Mouse (Mus musculus) cerebellum, adult 2 months (tissue): ENCODE data around the gene Aldh1b1. TPM values are rescaled to one million over a fixed set of nuclear protein-coding genes. Genes with fewer than 3 reads are reported as not detected.
A peak's percentile ranks its signal among the peaks of the same experiment; 100 is the strongest.

Experiments used
- DNase-seq, 2 experiments: peaks; one replicate each; pipeline ENCODE4 v3.0.0; 2021
- H3K27ac ChIP-seq: fragments of 200-500 bp; 2 replicates; pipeline ENCODE4 v1.5.1; 2012; ENCODE audit warnings: low read length, control low read depth, inconsistent platforms; ENCODE audit not compliant: insufficient read depth
- H3K27me3 ChIP-seq: fragments of 200-500 bp; 2 replicates; pipeline ENCODE4 v1.6.1; 2012; ENCODE audit warnings: inconsistent platforms, mild to moderate bottlenecking, low read length, moderate library complexity; ENCODE audit not compliant: control insufficient read depth, insufficient read depth
- H3K4me1 ChIP-seq: fragments of 200-500 bp; 2 replicates; pipeline ENCODE4 v1.6.1; 2011; ENCODE audit warnings: low read length; ENCODE audit not compliant: control insufficient read depth, insufficient read depth
- H3K4me3 ChIP-seq: fragments of 200-500 bp; replicated peaks from 2 replicates; pipeline ENCODE3; 2011; ENCODE audit warnings: mild to moderate bottlenecking, low read depth, low read length, control low read depth; ENCODE audit not compliant: insufficient read depth
- CTCF ChIP-seq: fragments of 200-500 bp; IDR thresholded peaks from 2 replicates; pipeline ENCODE4 v1.5.1; 2011; ENCODE audit warnings: low read depth, mild to moderate bottlenecking, control low read depth, low read length, moderate library complexity, borderline replicate concordance; ENCODE audit not compliant: insufficient read depth
- POLR2A ChIP-seq: fragments of 200-500 bp; IDR thresholded peaks from 2 replicates; pipeline ENCODE4 v1.6.1; 2011; ENCODE audit warnings: low read length, control low read depth, borderline replicate concordance; ENCODE audit not compliant: insufficient read depth
- WGBS: fragments of 180-500 bp; shearing (Covaris S2); methylation state at CpG from one replicate; pipeline ENCODE4 v1.1.7; 2018; 5-methylcytosine and 5-hydroxymethylcytosine counted together
- polyA plus RNA-seq: library from polyadenylated mRNA; depleted of rRNA; stranded (reverse); fragments of >200 nt; gene quantifications from 2 replicates; pipeline ENCODE4 v1.2.3, GENCODE M21; 2012

Aldh1b1 gene
- polyA plus RNA-seq, 1 experiment: 2.7 TPM

DNA sequence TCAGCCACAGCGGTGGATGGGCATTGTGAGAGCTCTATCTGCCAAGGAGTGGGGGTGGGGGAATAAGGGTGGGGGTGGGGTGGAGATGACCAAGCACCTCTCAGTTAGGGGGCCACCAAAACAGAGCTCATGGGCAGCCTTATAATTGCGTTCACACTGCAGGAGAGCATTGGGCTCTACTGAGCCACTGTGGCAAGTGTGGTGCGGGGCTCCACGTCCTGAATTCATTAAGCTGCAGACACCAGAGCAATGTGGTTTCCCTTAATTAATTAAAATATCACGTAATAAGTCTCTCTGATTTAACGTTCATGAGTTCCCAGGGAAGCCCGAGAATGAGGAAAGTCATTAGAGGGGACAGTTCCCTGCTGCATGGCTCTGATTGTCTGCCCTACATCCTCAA is 9.2 kb downstream of the Aldh1b1 start:
- H3K27me3 ChIP-seq: no peaks in the 10 kb centered on the region; the same call in 1 of the 2 replicates
- no peak overlapping the region for H3K4me3 ChIP-seq
- H3K27ac ChIP-seq: no peak overlapping the region
- no peak for DNase-seq
- 50% methylated on average over 7 of the region's 7 CpGs for WGBS
- TF ChIP-seq CTCF (no peak), POLR2A (no peak)
- H3K4me1 ChIP-seq: no peaks in the 10 kb centered on the region; the same call in 1 of the 2 replicates

GRCm38 (mm10) chr4:45811250-45811649 is 12.4 kb downstream of the Aldh1b1 start:
- Histone ChIP-seq H3K4me3 (no peak overlapping the region), H3K4me1 (no peaks in the 10 kb centered on the region; the same call in 1 of the 2 replicates), H3K27ac (no peak overlapping the region), H3K27me3 (no peaks in the 10 kb centered on the region; the same call in 1 of the 2 replicates)
- TF ChIP-seq CTCF (no peak), POLR2A (no peak)
- no peak for DNase-seq
- 45% methylated on average over 8 of the region's 8 CpGs for WGBS

DNA sequence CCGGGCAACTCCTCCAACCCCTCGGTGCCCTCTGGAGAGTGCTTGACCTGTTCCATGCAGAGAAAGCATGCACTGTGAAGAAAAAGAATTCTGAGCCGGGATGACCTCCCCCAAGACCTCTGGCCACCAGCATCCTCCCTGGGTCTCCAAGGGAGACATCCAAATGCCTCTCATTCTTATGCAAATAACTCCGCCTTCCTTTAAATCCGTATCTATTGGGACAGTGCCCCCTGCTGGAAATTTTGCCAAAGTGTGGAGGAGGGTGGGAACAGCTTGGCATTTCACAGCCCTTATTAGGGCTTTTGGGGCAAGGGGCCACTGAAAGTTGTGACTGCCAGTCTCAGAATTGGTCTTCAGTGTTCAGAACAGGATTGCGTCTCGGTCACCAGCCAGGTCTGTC is 16.7 kb downstream of the Aldh1b1 start:
- Histone ChIP-seq H3K4me1 (no peaks in the 10 kb centered on the region), H3K27me3 (peaks cover 3% of the 10 kb centered on the region; the same call in 1 of the 2 replicates), H3K27ac (no peak overlapping the region), H3K4me3 (no peak overlapping the region)
- TF ChIP-seq CTCF (peak; percentile 41; the same call in 1 of the 2 replicates), POLR2A (no peak)
- DNase-seq: peak; percentile 18 to 38
- 41% methylated on average over 7 of the region's 7 CpGs for WGBS

- Histone ChIP-seq H3K4me3 (no peak overlapping the region), H3K27ac (no peak overlapping the region), H3K27me3 (peaks cover 3% of the 10 kb centered on the region; the same call in 1 of the 2 replicates), H3K4me1 (no peaks in the 10 kb centered on the region)
- DNase-seq: no peak
- 51% methylated on average over 4 of the region's 4 CpGs for WGBS
- no peak for TF ChIP-seq CTCF
- no peak for TF ChIP-seq POLR2A
Measured at GRCm38 (mm10) chr4:45818814-45819207, 20.0 kb downstream of the Aldh1b1 start.

GRCm38 (mm10) chr4:45819208-45819931 is 20.5 kb downstream of the Aldh1b1 start:
- H3K4me1 ChIP-seq: no peaks in the 10 kb centered on the region

GRCm38 (mm10) chr4:45820074-45820830 is 21.4 kb downstream of the Aldh1b1 start:
- Histone ChIP-seq H3K27me3 (peaks cover 3% of the 10 kb centered on the region; the same call in 1 of the 2 replicates), H3K4me3 (no peak overlapping the region), H3K4me1 (no peaks in the 10 kb centered on the region), H3K27ac (no peak overlapping the region)
- peak in 1 of 2 experiments; percentile 26 for DNase-seq
- TF ChIP-seq POLR2A (no peak), CTCF (peak; percentile 55)
- 37% methylated on average over 8 of the region's 8 CpGs for WGBS

More at GRCm38 (mm10) chr4:45819208-45819931, 20.5 kb downstream of the Aldh1b1 start:
- Histone ChIP-seq H3K4me3 (no peak overlapping the region), H3K27ac (no peak overlapping the region), H3K27me3 (peaks cover 3% of the 10 kb centered on the region; the same call in 1 of the 2 replicates)
- no peak for DNase-seq
- TF ChIP-seq CTCF (no peak), POLR2A (no peak)
- WGBS: 7% methylated on average over 17 of the region's 17 CpGs

GRCm38 (mm10) chr4:45821995-45822394 is 23.2 kb downstream of the Aldh1b1 start:
- Histone ChIP-seq H3K27ac (no peak overlapping the region), H3K4me3 (no peak overlapping the region), H3K27me3 (peaks cover 4% of the 10 kb centered on the region; the same call in 1 of the 2 replicates), H3K4me1 (no peaks in the 10 kb centered on the region)
- no peak for TF ChIP-seq POLR2A
- TF ChIP-seq CTCF: no peak
- 82% methylated on average over 3 of the region's 3 CpGs for WGBS
- DNase-seq: no peak
